Mouse (Mus musculus) erythroid progenitor cell, adult 5-6 weeks (primary cell): ENCODE results near the gene Phlda1. TPM values are rescaled to one million over a fixed set of nuclear protein-coding genes. Genes with fewer than 3 reads are reported as not detected.
A peak's percentile ranks its signal among the peaks of the same experiment; 100 is the strongest.

ENCODE experiments used
- ATAC-seq: replicated peaks from 2 replicates; pipeline ENCODE4 v1.8.0; 2016; ENCODE audit warnings: moderate number of reproducible peaks, mild to moderate bottlenecking, moderate TSS enrichment, inconsistent platforms; ENCODE audit not compliant: poor library complexity, low FRiP score, severe bottlenecking
- total RNA-seq, 2 experiments: library from RNA; stranded (forward) in 1 of 2; stranded (reverse) in 1 of 2; fragments of 150-400 nt in 1 of 2; fragments of 186-747, 209-891 nt in 1 of 2; gene quantifications; 2 replicates each; pipeline versions ENCODE4 v1.2.3 to v1.2.4; 2015 to 2017; ENCODE audit warnings: low replicate concordance in 2 of 2

The Phlda1 gene
- total RNA-seq, 2 experiments from 2014 or later, result 0.38 to 0.84 TPM

DNA sequence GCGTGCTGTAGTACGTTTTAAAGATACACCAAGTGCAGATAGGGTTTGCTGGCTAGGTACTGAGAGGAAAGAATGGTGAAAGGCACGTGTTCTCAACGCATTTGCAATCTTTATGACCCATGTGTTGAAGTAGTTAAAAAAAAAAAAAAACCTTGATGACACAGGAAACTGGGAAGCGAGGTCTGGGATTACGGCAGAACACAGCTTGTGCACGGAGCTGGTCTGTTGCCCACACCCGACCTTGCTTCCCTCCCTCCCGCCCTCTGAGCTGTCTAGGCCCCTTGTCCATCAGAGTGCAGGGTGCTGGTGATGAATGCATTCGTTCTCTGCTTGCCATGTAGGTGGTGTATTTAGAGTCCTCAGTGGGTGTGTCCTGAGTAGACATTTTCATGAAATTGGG lies 2.4 kb upstream of the Phlda1 start:
- no peak for ATAC-seq

DNA sequence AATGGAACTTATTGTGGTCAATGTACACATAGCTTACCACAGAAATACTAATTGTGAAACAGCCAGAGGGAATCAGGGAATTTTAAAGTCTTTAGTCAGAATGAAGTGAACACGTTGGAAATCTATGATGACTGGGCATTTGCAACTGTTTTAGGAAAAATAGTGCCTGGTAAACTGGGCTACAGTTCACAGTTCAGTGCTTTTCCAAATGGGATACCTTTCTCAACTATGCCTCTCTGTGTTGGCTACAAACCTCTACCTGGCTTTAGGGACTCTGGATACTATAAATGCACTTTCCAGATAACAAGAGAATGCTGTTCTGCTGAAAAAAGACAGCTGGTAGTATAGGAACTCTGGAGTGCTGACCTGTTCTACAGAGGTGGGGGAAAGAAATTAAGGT lies 1.5 kb upstream of the Phlda1 start:
- ATAC-seq, result no peak

DNA sequence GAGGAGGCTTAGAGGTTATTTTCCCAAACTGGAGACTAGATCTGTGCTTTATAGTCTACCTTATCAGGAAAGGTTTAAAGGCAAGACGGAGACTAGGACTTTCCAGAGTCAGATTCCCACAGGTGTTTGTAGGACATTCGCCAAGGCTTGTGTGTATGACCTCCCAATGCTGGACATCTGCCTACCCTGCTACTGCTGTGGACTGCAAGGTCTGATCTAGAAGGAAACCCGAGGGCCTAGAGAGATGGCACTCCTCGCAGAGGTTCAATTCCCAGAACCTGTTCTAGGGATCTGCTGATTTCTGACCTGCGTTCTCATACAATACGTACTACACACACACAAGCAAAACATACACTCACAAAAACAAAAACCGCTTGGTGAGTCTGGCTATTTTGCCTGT lies 680 bp upstream of the Phlda1 start:
- no peak for ATAC-seq

DNA sequence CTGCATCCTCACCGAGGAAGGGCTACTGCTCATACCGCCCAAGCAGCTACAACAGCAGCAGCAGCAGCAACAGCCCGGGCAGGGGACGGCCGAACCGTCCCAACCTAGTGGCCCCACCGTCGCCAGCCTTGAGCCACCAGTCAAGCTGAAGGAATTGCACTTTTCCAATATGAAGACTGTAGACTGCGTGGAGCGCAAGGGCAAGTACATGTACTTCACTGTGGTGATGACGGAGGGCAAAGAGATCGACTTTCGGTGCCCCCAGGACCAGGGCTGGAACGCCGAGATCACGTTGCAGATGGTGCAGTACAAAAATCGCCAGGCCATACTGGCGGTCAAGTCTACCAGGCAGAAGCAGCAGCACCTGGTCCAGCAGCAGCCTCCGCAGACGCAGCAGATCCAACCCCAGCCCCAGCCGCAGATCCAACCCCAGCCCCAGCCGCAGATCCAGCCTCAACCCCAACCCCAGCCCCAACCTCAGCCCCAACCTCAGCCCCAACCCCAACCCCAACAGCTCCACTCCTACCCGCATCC lies 907 bp downstream of the Phlda1 start:
- 0 out of 2 replicates have a peak, but pooled peaks have one; percentile 1 for ATAC-seq

DNA sequence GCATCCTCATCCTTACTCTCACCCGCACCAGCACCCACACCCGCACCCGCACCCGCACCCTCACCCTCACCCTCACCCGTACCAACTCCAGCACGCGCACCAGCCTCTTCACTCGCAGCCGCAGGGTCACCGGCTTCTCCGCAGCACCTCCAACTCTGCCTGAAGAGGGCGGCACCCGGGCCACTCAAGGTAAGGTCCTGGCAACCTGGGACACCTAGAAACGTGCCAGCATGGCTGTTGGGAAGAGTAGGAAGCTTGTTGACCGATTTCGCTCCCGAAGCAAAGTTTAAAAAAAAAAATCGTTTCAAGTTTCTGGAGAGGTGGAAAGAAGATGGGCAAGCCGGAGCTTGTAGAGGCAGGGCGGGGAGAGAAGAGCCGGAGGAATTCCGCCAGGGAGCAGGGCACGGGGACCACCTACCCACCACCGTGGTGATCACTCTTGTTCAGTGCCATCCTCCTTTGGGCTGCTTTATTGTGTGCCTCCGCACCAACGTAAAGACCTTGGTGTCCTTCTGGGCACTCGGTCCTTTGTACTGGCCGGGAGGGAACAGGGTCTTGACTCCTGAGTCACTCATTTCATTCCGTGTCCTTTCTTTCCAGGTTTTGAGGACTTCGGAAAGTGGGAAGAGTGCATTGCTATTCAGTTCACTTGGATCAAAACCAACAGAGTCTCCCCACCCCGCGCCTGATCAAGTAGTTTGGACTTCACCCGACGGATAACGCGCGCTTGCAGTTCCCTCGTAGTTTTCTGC lies 1.6 kb downstream of the Phlda1 start:
- no peak for ATAC-seq

DNA sequence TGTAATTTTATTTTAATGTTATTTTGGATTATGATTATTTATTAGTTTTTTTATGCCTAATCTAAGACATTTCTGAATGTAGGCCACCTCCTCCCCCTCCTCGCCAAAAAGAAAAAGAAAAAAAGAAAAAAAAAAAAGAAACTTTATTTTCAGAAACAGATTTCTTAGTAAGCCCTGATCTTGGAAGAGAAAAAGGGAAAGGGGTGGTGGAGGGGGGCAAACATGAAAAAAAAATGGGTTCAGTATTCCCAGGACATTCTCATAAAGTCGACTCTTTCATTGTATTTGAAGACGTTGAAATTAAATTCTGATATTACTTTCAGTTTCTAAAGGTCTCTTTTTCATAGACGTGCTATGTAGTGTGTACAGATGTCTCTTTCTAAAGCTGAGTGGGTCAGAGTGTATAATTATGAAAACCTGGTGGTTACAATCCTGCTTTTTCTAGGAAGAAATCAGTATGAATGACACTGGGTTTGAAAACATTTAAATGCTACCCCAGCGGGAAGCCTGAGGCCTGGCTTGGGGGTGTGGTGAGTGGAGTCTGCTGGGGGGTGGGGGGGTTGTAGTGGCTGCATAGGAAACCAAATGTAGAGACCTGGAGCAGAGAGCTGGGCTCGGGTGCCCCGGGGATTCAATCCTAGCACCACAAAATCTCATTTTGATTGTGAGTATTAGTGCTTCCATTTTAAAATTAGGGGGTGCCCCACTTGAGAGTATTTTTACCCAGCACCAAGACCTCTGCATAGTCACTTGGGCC lies 2.4 kb downstream of the Phlda1 start:
- no peak for ATAC-seq

DNA sequence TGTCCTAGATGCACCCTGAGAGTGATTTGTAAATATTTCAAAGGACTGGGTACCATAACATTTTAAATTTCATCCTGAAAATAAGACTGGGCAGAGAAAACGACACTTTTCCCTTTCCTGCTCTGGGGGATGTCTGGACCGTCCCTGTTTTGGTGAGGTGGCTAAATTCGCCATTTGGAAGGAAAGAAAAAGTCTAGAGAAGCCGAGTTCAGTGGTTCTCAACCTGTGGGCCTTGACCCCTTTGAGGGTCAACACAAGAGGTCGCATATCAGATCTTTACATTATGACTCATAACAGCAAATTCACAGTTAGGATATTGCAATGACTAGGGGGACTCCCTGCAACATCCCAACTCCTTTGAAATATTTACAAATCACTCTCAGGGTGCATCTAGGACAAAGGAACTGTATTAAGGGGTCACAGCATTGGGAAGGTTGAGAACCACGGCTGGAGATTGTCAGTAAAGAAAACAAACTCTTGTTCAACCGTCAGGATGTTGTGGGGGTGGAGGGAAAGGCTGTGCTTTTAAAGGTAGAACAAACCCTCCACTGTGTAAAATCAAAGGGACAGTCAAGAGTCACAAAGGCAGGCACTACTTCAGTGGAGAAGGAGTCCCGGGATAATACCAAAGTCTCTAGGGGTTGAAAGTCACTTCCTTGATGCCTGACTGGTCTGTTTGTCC lies 3.2 kb downstream of the Phlda1 start:
- ATAC-seq, result no peak

DNA sequence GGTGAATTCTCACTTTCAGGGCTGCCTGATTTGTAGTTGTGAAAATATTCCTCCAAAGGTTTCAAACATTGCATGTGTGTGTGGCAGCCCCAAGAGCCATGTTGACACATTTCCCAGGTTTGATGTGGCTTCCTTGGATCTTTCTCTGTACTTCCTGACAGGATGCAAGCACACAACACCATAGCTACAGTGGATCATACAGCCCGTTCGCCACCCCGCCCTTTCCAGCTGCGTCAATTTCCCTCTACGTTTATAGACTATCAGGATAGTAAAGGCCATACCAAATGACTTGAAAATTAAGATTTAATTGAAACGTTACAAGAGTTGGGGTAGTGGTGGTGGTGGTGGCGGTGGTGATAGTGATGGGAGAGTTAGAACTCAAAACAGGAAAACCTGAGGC lies 3.9 kb downstream of the Phlda1 start:
- ATAC-seq, result no peak

DNA sequence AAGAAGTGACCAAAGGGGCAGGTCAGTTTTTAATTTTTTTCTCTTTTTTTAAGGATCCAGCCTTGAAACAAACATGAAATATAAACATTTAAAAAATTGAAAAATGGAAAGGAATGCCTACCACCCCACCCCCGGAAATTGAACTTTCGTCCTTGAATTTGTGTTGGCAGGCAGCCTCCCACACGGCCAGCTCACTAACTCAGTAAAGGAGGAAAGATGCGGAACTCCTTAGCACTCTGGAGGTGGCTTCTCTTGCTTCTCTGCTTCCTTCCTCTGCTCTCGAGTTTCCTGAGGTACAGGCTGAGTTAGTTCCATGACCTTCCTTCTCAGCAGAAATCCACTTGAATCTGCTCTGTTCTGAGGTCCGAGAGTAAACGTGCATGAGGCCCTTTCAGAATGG lies 4.7 kb downstream of the Phlda1 start:
- ATAC-seq, result no peak

DNA sequence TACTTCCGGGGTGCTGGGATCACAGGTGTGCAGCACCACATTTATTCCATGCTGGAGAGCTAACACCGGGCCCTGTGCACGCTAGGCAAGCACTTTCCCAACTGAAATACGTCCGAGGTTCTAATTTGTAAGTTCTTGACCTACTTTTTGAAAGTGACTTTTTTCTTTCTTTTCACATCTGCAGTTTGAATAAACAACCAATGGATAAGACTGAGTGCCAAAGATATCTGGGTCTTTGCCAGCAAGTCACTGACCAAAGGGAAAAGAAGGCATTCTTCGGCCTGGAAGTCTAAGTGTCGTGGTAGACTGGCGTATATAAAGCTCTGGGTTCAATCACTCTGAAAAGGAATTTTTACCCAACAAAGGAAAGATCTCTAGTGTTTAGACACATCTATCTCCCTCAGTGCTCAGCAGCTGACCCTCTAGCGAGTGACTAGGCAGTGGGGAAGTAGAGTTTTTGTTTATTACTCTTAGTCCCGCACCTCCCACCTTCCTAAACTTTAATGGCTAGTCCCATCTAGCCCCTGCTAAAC lies 6.0 kb downstream of the Phlda1 start:
- no peak for ATAC-seq

DNA sequence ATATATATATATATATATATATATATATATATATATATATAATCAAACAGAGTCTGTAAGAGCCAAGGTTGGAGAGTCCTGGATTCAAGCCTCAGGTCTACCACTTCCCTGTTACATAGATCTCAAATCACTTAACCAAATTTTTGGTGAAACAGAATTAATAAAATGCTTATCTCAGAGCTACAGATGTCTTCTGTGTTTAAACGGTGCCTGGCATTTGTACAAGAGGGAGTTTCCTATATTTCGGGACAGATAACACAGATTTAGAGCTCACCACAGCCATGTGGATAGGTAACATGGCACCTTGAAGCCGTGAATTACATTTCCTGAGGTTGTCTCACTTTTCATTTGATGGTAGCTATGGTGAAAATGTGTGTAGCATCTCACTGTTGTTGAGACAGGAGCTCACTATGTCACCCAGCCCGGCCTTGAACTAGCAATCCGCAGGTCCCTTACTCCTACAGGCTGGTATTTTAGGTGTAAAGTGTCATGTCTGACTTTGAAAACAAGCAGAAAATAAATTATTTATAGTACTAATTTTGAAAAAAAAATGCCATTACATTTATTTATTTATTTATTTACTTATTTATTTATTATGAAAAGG lies 8.3 kb downstream of the Phlda1 start:
- ATAC-seq, result no peak

DNA sequence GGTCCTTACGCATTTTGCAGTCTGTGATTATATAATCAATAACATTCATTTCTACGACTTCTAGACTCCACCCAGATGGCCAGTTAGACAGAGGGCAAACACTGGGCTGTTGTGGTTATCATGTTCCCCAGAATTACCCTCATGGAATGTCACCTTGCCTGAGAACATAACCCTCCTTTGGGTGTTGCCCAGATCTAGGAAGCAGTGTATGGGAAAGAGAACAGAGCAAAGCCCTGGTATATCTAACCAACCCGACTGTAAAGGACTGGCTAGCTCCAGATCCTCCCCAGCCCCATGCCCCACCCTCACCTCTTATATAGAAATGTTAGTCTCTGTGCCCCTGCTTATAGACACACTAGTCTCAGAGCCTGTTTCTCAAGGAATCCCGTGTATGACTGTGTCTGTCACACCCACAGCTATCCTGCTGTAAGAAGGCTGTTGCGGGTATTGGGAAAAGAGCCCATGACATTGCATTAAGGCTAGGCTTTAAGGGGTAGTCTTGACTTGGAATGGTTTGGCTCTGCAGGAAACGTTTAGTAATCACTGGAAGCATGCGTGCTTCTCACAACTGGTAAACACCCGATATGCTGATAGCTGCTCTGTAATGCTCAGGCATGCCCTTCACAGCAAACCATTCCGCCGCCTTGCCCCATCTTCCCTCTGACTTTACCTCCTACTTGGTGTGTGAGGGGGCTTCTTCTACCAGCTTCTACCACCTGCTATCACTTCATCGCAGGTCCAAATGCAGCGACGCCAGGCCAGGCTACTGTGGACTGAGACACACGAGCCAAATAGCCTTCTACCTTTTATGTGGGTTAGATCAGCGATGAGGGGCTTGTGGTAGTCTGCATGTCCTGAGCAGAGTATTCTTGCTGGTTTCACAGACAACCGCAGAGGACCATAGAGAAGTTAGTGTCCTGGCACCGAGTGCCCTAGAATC lies 9.3 kb downstream of the Phlda1 start:
- ATAC-seq, result no peak

DNA sequence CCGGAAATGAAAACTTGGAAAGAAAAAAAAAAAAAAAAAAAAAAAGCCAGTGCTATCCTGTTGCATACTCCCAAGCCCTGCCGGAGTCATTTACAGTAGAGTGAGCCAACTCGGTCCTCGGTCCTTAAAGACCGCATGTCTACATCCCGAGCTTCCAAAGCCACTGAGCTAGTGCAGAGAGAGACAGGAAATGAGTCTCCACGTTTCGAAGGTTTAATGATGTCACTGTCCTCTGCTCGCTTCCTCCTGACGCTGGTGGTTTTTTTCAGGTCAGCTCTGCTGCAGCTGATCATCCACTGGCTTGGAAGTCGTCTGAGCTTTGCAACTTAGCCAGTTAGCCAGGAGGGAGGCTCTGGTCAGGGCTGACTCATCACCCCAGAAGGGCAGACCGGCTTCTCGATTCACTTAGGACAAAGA lies 10.1 kb downstream of the Phlda1 start:
- ATAC-seq, result no peak

DNA sequence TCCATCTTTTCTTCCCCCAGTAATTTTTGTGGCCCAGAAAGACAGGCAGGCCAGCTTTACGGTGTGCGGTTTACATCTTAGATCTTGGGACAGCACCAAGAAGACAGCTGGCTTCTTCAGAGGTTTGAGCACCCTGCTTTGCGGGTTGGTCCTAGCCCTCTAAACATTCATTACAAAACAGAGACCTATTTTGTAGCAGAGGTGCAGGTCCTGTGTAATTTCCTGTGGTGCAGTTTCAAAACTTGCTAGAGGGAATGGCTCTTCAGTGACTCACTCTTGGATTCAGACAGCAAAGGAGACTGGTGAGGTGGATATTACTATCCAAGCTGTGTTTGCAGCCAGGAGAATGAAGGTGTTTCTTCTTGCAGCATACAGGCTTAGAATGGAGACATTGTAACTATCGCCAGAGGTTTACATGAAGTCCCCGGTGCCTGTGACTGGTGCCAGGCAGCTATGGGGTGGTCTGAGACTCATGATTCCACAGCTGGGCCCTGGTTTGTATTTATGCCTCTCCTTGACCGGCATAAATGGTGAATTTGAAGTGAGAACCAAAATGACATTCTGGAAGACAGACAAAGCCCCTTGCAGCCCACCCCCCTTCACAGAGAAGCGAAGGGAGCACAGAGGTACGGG lies 10.8 kb downstream of the Phlda1 start:
- ATAC-seq, result no peak

DNA sequence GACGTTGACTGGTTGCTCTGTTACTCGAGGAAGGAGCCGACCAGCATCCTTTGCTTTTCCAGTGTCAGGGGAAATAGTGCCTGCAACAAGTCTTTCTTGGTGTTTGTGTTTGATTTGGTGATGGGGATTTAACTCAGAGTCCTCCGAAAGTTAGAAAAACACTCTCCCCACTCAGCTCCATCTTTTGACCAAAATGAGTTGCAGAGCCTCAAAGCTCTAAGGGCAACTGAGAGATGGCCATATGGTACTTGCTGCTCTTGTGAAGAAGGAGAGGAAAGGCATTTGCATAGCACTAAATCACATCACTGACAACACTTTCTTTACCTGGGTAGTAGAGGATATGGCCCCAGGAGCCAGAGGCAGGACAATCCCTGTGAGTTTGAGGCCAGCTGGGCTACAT lies 12.3 kb downstream of the Phlda1 start:
- no peak for ATAC-seq

DNA sequence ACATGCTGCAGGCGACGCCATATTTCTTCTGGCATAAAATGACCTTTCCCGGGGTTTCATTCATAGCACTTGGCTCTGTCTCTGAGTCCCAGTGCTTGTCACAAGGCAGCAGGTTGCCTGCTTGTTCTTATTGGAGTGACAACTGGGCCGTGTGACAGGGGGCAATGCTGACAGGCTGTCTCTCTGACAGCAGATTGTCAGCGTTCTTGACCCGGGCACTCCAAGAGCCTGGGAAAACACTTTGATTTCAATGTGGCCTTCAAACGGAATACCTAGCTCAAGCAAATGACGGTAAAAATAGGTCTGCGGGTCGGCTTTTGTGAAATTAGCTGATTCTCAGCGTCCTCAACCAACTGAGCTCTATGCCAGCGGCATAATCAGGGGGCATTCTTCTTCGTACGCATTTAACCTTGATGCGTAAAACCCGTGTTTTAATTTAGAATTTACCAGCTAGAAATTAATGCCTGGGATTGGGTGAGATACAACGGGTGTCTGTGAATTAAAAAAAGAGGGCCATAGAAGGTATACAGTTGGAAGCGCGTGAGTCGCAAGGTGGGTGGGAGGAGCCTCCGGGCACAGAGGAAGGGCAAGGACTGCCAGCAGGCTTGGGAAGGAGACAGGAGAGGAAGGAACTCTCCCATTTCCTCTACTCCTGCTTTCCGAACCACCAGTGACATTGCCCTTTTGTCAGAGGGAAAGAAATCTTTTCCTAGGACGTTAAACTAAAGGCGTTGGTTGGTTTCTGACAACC lies 13.7 kb downstream of the Phlda1 start:
- no peak for ATAC-seq

DNA sequence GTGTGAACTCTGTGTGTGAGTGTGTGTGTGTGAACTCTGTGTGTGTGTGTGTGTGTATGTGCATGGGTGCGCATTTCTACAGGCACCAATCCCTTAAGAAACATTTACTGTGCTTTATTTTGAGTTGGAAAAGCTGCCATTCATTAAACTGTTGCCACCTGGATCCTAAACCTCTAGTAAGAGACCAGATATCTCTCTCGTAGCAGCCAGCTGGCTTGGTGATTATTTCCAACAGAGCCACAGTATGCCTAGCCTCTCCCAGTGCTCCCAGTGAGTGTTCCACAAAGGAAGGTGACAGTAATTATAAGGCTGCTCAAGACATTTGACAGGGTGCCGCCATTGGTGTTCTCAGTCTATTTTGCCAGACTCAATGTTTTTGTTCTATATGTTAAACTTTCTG lies 14.5 kb downstream of the Phlda1 start:
- ATAC-seq, result no peak

DNA sequence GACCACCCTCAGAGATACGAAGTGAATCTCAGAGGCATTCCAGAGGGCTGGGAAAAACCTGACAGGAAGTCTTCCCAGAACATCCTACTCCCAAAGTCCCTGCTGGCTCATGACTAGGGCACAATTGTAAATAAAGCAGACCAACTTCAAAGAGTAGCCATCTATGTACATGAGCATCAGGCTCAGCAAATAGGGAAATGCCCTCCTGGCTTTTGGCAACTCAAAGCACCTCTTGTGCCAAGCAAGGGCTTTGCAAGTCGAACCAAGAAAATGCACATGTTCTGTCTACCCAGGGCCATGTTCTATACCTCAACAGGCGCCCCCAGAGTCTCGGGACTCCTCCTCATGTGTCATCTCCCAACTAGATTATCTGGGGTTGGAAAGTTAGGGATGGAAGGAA lies 15.6 kb downstream of the Phlda1 start:
- ATAC-seq, result no peak
